Mouse (Mus musculus): ENCODE measurements around the gene Podxl2. TPM values are rescaled to one million over a fixed set of nuclear protein-coding genes. Genes with fewer than 3 reads are reported as not detected.

The Podxl2 gene
- polyA plus RNA-seq, 1 experiment from 2014 or later = 1.1 TPM

DNA sequence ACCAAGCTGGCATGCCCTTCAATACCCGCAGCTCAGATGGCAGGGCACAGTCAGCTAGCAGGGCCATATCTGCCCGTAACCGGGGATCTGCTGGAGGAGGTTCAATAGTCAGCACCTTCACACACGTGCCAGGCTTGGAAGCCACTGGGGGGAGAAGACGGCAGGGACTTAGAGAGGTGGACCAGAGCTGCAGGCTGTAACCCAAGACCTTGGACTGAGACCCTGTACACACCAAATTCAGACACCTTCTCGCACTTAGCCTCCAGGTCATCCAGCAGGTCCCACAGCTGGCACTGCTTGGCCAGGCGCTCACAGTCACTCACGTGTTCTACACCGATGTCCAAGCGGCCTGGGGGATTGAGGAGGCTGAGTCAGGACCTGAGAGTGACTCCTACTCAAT, 36.2 kb downstream of the Podxl2 start:
- H3K4me1 ChIP-seq (ENCODE audit: insufficient read depth) = peaks cover 47% of the 10 kb centered on the region

DNA sequence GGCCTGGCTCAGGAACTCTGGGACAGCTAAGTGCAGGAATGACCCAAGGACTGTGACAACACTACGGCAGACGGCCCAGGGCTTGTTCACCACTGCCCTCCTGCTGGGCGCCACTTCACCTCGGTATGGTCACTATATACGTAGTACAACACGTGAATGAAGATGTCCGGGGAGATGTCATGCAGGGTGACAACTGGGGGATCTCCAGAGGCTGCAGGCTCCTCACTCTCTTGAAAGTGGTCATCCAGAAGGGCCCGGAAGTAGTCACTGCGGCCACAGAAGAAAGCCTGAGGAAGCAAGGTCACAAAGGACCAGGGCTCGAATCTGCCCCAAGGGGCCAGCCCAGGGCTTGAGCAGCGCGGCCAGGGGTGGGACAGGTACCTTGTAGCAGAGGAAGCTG, 36.8 kb downstream of the Podxl2 start:
- TF ChIP-seq EP300 (IDR thresholded peaks at IDR 0.05; ENCODE audit: low read depth) (no peak), CTCF (IDR thresholded peaks at IDR 0.05; ENCODE audit: low read depth) (no peak)
- Histone ChIP-seq H3K27ac (ENCODE audit: low read depth) (peak overlapping the region; percentile 51), H3K36me3 (replicated peaks; ENCODE audit: insufficient read depth, low read length) (peaks cover 40% of the 10 kb centered on the region)

More for the DNA sequence above, 36.2 kb downstream of the Podxl2 start:
- Histone ChIP-seq H3K36me3 (replicated peaks; ENCODE audit: insufficient read depth, low read length) (peaks cover 40% of the 10 kb centered on the region), H3K9me3 (ENCODE audit: low read length) (no peaks in the 10 kb centered on the region), H3K4me2 (ENCODE audit: low read depth, low read length) (no peak overlapping the region), H3K27ac (ENCODE audit: low read depth) (no peak overlapping the region), H3K9ac (replicated peaks) (no peak overlapping the region), H3K27me3 (ENCODE audit: insufficient read depth, low read length) (no peaks in the 10 kb centered on the region), H3K4me3 (ENCODE audit: low read depth, low read length) (no peak overlapping the region)
- 96% methylated on average over 10 of the region's 10 CpGs for WGBS (ENCODE audit: insufficient replicate concordance)
- ATAC-seq (no peak), DNase-seq (no peak)
- TF ChIP-seq CTCF (IDR thresholded peaks at IDR 0.05; ENCODE audit: low read depth) (no peak), EP300 (IDR thresholded peaks at IDR 0.05; ENCODE audit: low read depth) (no peak)

DNA sequence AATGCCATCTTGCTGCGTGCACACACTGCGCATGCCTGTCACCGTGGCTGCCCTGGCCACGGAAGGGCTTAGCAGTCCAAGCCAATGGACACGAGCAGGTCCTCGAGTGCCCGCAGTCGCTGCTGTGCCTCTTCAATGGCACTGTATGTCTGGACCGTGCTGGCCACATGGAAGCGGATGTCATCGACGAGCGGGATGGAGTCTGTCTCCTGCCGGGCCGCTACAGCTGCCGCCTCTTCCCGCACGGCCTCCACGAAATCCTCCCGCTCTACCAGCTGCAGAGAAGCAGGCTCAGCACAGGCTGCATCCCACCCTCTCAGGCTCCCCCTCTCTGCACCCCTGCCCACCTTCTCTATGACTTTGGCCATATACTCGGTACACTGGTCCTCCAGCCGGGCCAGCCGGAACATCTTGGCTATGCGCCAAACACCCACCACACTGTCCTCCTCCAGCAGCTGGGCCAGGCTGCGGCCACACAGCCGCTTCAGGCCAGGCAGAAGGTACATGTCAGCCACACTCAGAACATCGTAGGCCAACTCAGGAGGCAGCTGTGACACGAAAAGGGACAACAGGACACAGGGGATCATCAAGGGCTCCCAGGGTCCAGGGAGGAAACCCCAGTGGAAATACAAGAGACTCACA, 38.5 kb downstream of the Podxl2 start:
- WGBS (ENCODE audit: insufficient replicate concordance) = 93% methylated on average over 28 of the region's 28 CpGs
- Histone ChIP-seq H3K4me3 (ENCODE audit: low read depth, low read length) (no peak overlapping the region), H3K4me2 (ENCODE audit: low read depth, low read length) (no peak overlapping the region), H3K9me3 (ENCODE audit: low read length) (no peaks in the 10 kb centered on the region), H3K4me1 (ENCODE audit: insufficient read depth) (peaks cover 52% of the 10 kb centered on the region), H3K27ac (ENCODE audit: low read depth) (peak overlapping the region; percentile 93), H3K36me3 (replicated peaks; ENCODE audit: insufficient read depth, low read length) (peaks cover 40% of the 10 kb centered on the region), H3K27me3 (ENCODE audit: insufficient read depth, low read length) (no peaks in the 10 kb centered on the region), H3K9ac (replicated peaks) (no peak overlapping the region)
- TF ChIP-seq EP300 (IDR thresholded peaks at IDR 0.05; ENCODE audit: low read depth) (no peak), CTCF (IDR thresholded peaks at IDR 0.05; ENCODE audit: low read depth) (no peak)
- ATAC-seq (no peak), DNase-seq (no peak)

More for the DNA sequence above, 36.8 kb downstream of the Podxl2 start:
- H3K9ac ChIP-seq (replicated peaks) = no peak overlapping the region
- no peaks in the 10 kb centered on the region for H3K9me3 ChIP-seq (ENCODE audit: low read length)
- no peak overlapping the region for H3K4me3 ChIP-seq (ENCODE audit: low read depth, low read length)
- H3K4me1 ChIP-seq (ENCODE audit: insufficient read depth) = peaks cover 51% of the 10 kb centered on the region
- ATAC-seq (no peak), DNase-seq (no peak)
- 92% methylated on average over 12 of the region's 12 CpGs for WGBS (ENCODE audit: insufficient replicate concordance)
- H3K27me3 ChIP-seq (ENCODE audit: insufficient read depth, low read length) = no peaks in the 10 kb centered on the region
- H3K4me2 ChIP-seq (ENCODE audit: low read depth, low read length) = no peak overlapping the region

DNA sequence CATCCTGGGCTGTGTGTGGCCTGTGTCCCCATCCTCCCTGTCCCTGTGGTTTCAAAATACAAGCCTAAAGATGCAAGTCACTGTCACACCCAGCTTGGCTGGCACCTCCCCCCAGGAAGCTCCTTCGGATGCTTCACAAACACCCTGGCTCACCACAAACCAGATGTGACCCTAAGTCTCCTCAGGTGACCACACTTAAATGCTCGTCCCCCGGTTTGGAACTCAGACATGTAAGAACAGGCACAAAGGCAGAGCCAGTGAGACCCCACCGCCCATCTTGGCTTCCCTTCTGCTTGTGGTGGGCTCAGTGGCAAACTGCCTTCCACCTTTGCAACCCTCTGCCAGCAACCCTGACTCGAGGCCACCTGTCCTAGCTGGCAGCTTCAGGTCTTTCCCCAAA, 39.8 kb downstream of the Podxl2 start:
- H3K36me3 ChIP-seq (replicated peaks; ENCODE audit: insufficient read depth, low read length) = peaks cover 40% of the 10 kb centered on the region
- peak; percentile 74 for DNase-seq

DNA sequence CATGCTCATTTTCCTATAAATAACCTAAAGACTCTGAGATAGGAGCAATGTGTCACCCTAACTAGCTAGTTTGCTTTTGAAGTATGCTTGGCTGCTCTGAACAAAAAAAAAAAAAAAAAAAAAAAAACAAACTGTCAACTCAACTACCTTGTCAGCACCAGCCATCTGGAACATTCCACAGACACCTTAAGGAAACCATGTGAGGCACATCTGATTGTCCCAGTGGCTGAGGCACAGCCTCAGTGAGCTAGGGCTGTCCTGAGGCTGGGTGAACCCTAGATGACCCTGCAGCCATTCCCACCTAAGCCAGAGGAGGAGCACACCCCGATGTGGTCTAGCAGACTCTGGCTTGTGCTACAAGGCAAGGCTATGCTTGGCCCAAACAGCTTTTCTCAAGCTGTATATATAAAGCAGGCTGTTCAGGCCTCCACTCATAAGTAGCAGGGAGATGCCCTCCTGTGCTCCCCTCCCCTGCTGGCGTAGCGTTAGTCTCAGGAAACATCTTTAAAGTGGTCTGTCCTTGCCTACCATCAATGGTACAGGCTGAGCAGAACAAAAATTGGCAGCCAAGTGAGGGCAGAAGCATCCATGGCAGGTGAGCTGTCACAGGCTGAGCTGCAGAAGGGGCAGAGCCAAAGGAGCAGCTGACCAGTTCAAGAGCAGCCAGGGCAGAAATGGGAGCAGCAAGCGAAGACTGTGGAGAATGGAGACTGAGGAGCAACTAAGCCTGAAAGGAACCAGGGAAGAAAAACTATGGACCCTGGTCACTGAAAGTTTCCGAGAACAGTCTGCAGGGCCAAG, 41.3 kb downstream of the Podxl2 start:
- Histone ChIP-seq H3K9ac (replicated peaks) (no peak overlapping the region), H3K9me3 (ENCODE audit: low read length) (no peaks in the 10 kb centered on the region), H3K27ac (ENCODE audit: low read depth) (peak overlapping the region; percentile 93), H3K4me1 (ENCODE audit: insufficient read depth) (peaks cover 37% of the 10 kb centered on the region), H3K27me3 (ENCODE audit: insufficient read depth, low read length) (no peaks in the 10 kb centered on the region), H3K4me3 (ENCODE audit: low read depth, low read length) (no peak overlapping the region), H3K4me2 (ENCODE audit: low read depth, low read length) (no peak overlapping the region), H3K36me3 (replicated peaks; ENCODE audit: insufficient read depth, low read length) (peaks cover 27% of the 10 kb centered on the region)
- WGBS (ENCODE audit: insufficient replicate concordance) = 89% methylated on average over 5 of the region's 5 CpGs
- DNase-seq = no peak
- peak; percentile 76 for TF ChIP-seq EP300 (IDR thresholded peaks at IDR 0.05; ENCODE audit: low read depth)
- TF ChIP-seq CTCF (IDR thresholded peaks at IDR 0.05; ENCODE audit: low read depth) = no peak
- peak; percentile 38 for ATAC-seq

More for the DNA sequence above, 39.8 kb downstream of the Podxl2 start:
- no peaks in the 10 kb centered on the region for H3K9me3 ChIP-seq (ENCODE audit: low read length)
- H3K27ac ChIP-seq (ENCODE audit: low read depth) = peak overlapping the region; percentile 93
- H3K27me3 ChIP-seq (ENCODE audit: insufficient read depth, low read length) = no peaks in the 10 kb centered on the region
- peaks cover 39% of the 10 kb centered on the region for H3K4me1 ChIP-seq (ENCODE audit: insufficient read depth)
- ATAC-seq = peak; percentile 78
- 31% methylated on average over 5 of the region's 5 CpGs for WGBS (ENCODE audit: insufficient replicate concordance)
- H3K9ac ChIP-seq (replicated peaks) = peak overlapping the region; percentile 41
- H3K4me2 ChIP-seq (ENCODE audit: low read depth, low read length) = peak overlapping the region; percentile 50
- H3K4me3 ChIP-seq (ENCODE audit: low read depth, low read length) = no peak overlapping the region
- TF ChIP-seq CTCF (IDR thresholded peaks at IDR 0.05; ENCODE audit: low read depth) = no peak
- TF ChIP-seq EP300 (IDR thresholded peaks at IDR 0.05; ENCODE audit: low read depth) = 0 out of 2 replicates have a peak, but pooled peaks have one; percentile 30

DNA sequence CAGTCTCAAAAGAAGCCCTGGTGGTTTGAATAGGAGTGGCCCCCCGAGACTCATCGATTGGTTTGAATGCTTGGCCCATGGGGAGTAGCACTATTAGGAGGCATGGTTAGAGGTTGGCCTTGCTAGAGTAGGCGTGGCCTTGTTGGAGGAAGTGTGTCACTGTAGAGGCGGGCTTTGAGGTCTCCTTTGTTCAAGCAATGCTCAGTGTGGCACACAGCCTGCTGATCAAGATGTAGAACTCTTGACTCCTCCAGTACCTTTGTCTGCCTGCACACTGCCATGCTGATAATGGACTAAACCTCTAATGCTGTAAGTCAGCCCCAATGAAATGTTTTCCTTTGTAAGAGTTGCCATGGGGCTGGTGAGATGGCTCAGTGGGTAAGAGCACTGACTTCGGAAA, 42.2 kb downstream of the Podxl2 start:
- Histone ChIP-seq H3K4me1 (ENCODE audit: insufficient read depth) (peaks cover 39% of the 10 kb centered on the region), H3K4me3 (ENCODE audit: low read depth, low read length) (no peak overlapping the region), H3K9me3 (ENCODE audit: low read length) (no peaks in the 10 kb centered on the region), H3K36me3 (replicated peaks; ENCODE audit: insufficient read depth, low read length) (peaks cover 18% of the 10 kb centered on the region), H3K27ac (ENCODE audit: low read depth) (peak overlapping the region; percentile 65), H3K9ac (replicated peaks) (no peak overlapping the region), H3K4me2 (ENCODE audit: low read depth, low read length) (no peak overlapping the region), H3K27me3 (ENCODE audit: insufficient read depth, low read length) (no peaks in the 10 kb centered on the region)
- TF ChIP-seq CTCF (IDR thresholded peaks at IDR 0.05; ENCODE audit: low read depth) (no peak), EP300 (IDR thresholded peaks at IDR 0.05; ENCODE audit: low read depth) (no peak)
- DNase-seq (peak; percentile 45), ATAC-seq (0 out of 2 replicates have a peak, but pooled peaks have one; percentile 30)
- 64% methylated on average over 5 of the region's 5 CpGs for WGBS (ENCODE audit: insufficient replicate concordance)

All from liver, postnatal 0 days (tissue).